Mouse (Mus musculus) lung, adult 2 months (tissue): Measurements from ENCODE around the gene Krt76.

Experiments used
- CTCF ChIP-seq: fragments of 200-500 bp; IDR thresholded peaks from 2 replicates; pipeline ENCODE4 v1.5.1; 2011; ENCODE audit warnings: mild to moderate bottlenecking, low read length, control low read depth; ENCODE audit not compliant: insufficient read depth
- POLR2A ChIP-seq: fragments of 200-500 bp; IDR thresholded peaks from 2 replicates; pipeline ENCODE4 v1.6.1; 2011; ENCODE audit warnings: low read depth, mild to moderate bottlenecking, control low read depth, low read length, borderline replicate concordance; ENCODE audit errors: extremely low read depth

- TF ChIP-seq POLR2A (no peak), CTCF (no peak)
Measured at GRCm38 (mm10) chr15:101878041-101878440, 14.7 kb downstream of the Krt76 start.
